Mouse (Mus musculus): ENCODE data around the gene Ppdpf.

The Ppdpf gene

GRCm38 (mm10) chr2:181218881-181219485, 31.9 kb downstream of the Ppdpf start:
- DNase-seq (ENCODE audit: low read depth, low spot score), result no peak

DNA sequence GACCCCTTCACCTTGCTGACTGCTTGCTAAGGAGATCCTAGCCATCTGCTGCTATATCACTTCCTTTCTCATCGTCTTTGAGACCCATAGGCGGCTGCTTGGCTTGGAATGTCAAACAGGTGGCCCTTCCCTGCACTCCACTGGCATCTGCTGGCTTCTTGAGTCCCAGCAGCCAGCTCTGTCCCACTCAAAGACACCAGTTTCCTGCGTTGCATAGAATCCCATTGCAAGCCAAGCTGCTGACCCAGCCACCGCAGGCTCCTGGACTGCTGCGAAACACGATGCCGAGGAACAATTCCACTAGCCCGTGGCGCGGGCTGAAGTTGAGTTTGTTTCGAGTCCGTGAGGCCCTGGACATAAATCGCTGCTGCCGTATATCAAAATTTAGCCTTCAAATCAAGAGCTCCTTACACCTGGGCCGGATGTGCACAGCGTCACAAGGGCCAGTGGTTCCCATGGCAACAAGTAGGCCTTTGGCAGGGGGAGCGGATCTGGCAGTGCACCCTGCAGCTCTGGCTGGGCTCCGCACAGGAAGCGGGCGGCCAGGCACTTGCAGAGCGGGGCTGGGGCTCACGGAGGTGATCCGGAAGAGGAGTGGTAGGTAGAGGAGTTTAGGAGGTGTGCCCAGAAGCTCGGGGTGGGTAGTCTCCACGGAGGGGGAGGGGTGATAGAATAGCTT, 32.6 kb downstream of the Ppdpf start, which contains the start of gene Fndc11:
Gene Fndc11, plus strand, starts transcription at position 476 of the 679 bp plus-strand sequence.
- DNase-seq (ENCODE audit: low read depth, low spot score), result no peak

GRCm38 (mm10) chr2:181220361-181220760, 33.3 kb downstream of the Ppdpf start:
- DNase-seq (ENCODE audit: low read depth, low spot score), result no peak

DNA sequence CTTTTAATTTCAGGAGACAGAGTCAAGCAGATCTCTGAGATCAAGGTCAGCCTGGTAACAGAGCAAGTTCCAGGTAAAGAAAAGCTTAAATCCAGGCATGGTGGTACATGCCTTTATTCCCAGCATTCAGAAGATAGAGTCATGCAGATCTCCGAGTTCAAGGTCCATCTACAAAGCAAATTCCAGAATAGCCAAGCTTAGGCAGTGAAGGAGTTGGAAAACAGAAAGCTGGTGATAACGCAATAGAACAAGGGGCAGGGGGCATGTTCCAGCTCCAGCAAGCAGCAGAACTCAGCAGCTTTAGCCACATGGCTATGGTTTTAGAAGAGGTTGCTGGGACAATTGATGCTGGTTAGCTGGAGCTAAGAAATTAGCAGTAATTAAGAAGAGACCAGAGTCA, 37.9 kb downstream of the Ppdpf start:
- DNase-seq (ENCODE audit: low read depth, low spot score), result no peak

DNA sequence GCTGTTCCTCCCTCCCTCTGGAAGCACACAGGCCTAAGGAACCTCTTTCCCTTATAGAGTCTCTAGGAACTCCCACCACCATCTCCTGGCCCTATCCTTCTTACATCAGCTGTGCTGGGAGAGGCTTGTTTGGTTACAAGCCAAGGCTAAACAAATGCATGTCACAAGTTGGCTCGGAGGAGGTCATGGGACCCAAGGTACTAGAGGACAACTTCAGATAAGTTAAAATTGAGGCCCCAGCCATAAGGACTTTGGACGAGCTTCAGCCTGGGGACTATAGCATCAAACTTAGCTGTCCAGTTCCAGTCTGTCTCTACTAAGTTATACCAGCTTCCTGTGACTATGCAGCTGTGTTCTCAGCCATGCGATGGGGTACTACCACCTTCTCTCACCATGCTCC, 40.1 kb downstream of the Ppdpf start:
- no peak for DNase-seq (ENCODE audit: low read depth, low spot score)

GRCm38 (mm10) chr2:181228335-181228734, 41.3 kb downstream of the Ppdpf start:
- DNase-seq (ENCODE audit: low read depth, low spot score), result no peak

GRCm38 (mm10) chr2:181231171-181231570, 44.1 kb downstream of the Ppdpf start:
- no peak for DNase-seq (ENCODE audit: low read depth, low spot score)

DNA sequence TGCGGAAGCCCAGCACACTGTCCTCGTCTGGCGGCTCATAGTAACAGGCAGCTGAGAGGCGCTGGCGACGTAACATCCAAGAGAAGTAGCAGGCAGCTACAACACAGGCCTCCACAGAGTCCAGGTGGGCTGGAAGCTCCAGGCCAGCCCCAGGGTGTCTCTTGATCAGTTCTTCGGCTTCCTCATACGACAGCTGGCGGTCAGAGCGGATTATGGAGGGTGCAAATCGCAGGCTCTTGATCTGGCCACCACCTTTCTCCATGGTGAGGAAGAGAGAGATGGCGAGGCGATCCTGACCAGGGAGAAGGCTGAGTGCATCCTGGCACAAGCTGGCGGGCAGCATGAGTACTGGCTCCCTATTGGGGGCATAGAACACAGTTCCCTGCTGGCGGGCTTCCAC, 46.4 kb downstream of the Ppdpf start:
- DNase-seq (ENCODE audit: low read depth, low spot score), result no peak

- no peak for DNase-seq (ENCODE audit: low read depth, low spot score)
Measured at GRCm38 (mm10) chr2:181234680-181235079, 47.6 kb downstream of the Ppdpf start.

- no peak for DNase-seq (ENCODE audit: low read depth, low spot score)
Measured at GRCm38 (mm10) chr2:181235681-181236566, 48.9 kb downstream of the Ppdpf start.

DNA sequence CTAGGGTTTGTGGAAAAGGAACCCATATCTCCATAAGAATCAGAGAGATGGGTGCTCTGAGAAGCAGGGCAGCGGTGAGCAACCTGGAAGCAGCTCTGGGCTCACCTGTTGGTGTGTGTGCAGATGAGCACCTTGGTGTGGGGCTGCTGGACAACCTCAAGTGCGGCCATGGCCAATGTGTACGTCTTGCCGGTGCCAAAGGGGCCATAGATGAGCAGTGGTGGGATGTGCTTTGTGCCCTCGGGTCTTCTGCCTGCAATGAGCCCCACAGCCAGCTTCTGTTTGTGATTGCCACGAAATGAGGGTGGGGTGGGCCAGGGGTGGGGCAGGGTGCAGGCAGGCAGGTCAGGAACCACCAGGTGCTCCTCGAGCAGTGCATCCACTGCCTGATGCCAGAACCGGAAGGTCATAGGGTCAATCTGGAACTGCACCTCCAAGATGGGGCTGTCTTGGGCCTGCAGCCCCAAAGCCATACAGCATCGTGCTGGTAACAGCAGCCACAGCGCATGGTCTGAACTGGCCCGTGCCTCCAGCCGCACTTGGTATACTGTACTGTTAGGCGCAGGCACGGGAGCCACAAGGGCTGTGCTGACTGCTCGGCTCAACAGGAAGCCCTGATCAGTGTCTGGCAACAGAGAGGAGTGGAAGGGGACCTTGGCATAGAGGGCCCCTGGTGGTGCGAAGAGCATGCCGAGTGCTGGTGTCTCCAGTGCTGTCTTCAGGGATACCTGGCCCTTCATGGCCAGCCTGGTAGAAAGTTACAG, 50.4 kb downstream of the Ppdpf start:
- DNase-seq (ENCODE audit: low read depth, low spot score), result no peak

GRCm38 (mm10) chr2:181238091-181238610, 51.1 kb downstream of the Ppdpf start:
- DNase-seq (ENCODE audit: low read depth, low spot score), result no peak

All from 3T3-L1 (cell line).